Mouse (Mus musculus) embryo, embryonic 11.5 days (tissue): ENCODE results near the gene Timm13.

Experiments
- DNase-seq: peaks from one replicate; pipeline ENCODE4 v3.0.0-alpha.2; 2012; ENCODE audit warnings: low read depth, low spot score

The Timm13 gene

GRCm38 (mm10) chr10:80862305-80862704 is 38.5 kb downstream of the Timm13 start:
- no peak for DNase-seq

- no peak for DNase-seq
Observed at GRCm38 (mm10) chr10:80858350-80858935, 42.3 kb downstream of the Timm13 start.

GRCm38 (mm10) chr10:80857848-80858247 is 42.9 kb downstream of the Timm13 start:
- DNase-seq = no peak

GRCm38 (mm10) chr10:80857386-80857785 is 43.4 kb downstream of the Timm13 start:
- DNase-seq = no peak

GRCm38 (mm10) chr10:80856908-80857307 is 43.9 kb downstream of the Timm13 start:
- DNase-seq = no peak

- no peak for DNase-seq
Observed at GRCm38 (mm10) chr10:80856267-80856666, 44.5 kb downstream of the Timm13 start.

- DNase-seq = no peak
Observed at GRCm38 (mm10) chr10:80855749-80856073, 45.1 kb downstream of the Timm13 start.

GRCm38 (mm10) chr10:80854913-80855748 is 45.6 kb downstream of the Timm13 start, which contains the start of the genes Lsm7 and Sppl2b:
Gene Lsm7, minus strand, starts transcription at chr10:80855209.
Gene Sppl2b, plus strand, starts transcription at chr10:80855275.
- peak; percentile 97 for DNase-seq
